Mouse (Mus musculus) midbrain, embryonic 11.5 days (tissue): ENCODE results near the gene Veph1. TPM values are rescaled to one million over a fixed set of nuclear protein-coding genes. Genes with fewer than 3 reads are reported as not detected.

ENCODE experiments used
- ATAC-seq: fragments of 200-750 bp; cut with Nextera tagmentation; 2 replicates; pipeline ENCODE4 v1.8.0; 2017; ENCODE audit warnings: moderate TSS enrichment, moderate library complexity; ENCODE audit not compliant: low FRiP score
- DNase-seq: peaks from one replicate; pipeline ENCODE4 v3.0.0; 2015; ENCODE audit warnings: low spot score; ENCODE audit errors: missing footprints
- H3K27ac ChIP-seq: fragments of 300-500 bp; sonication (generic); 2 replicates; pipeline ENCODE4 v1.5.1; 2014; ENCODE audit warnings: low read depth, low read length
- H3K27me3 ChIP-seq: fragments of 300-500 bp; sonication (generic); 2 replicates; pipeline ENCODE4 v1.6.1; 2014; ENCODE audit warnings: mild to moderate bottlenecking, low read length, moderate library complexity, mixed read lengths; ENCODE audit not compliant: control insufficient read depth, insufficient read depth
- H3K36me3 ChIP-seq: fragments of 300-500 bp; sonication (generic); 2 replicates; pipeline ENCODE4 v1.6.1; 2014; ENCODE audit warnings: mild to moderate bottlenecking, low read length, moderate library complexity, mixed read lengths; ENCODE audit not compliant: control insufficient read depth, insufficient read depth
- H3K4me1 ChIP-seq: fragments of 300-500 bp; sonication (generic); 2 replicates; pipeline ENCODE4 v1.6.1; 2014; ENCODE audit warnings: low read length; ENCODE audit not compliant: control insufficient read depth, insufficient read depth
- H3K4me2 ChIP-seq: fragments of 300-500 bp; sonication (generic); 2 replicates; pipeline ENCODE4 v1.6.1; 2014; ENCODE audit warnings: mild to moderate bottlenecking, moderate library complexity
- H3K4me3 ChIP-seq: fragments of 300-500 bp; sonication (generic); 2 replicates; pipeline ENCODE4 v1.5.1; 2014; ENCODE audit warnings: low read depth, low read length
- H3K9ac ChIP-seq: fragments of 300-500 bp; sonication (generic); 2 replicates; pipeline ENCODE4 v1.6.1; 2014; ENCODE audit warnings: low read length
- H3K9me3 ChIP-seq: fragments of 300-500 bp; sonication (generic); 2 replicates; pipeline ENCODE4 v1.6.1; 2016; ENCODE audit warnings: low read length; ENCODE audit not compliant: control insufficient read depth
- WGBS: fragments of 180-500 bp; shearing (Covaris S2); extraction: QIAGEN DNeasy Blood & Tissue Kit; methylation state at CpG from one replicate; pipeline ENCODE4 v1.1.7; 2014; 5-methylcytosine and 5-hydroxymethylcytosine counted together
- polyA plus RNA-seq: library from polyadenylated mRNA; unstranded; fragments of >200 nt; fragmentation: Nextera tagmentation; extraction: Ambion mirVana; gene quantifications from 2 replicates; pipeline ENCODE4 v1.2.1, GENCODE M21; 2014

The Veph1 gene
- polyA plus RNA-seq, 1 experiment from 2014 or later, result 16.1 TPM

DNA sequence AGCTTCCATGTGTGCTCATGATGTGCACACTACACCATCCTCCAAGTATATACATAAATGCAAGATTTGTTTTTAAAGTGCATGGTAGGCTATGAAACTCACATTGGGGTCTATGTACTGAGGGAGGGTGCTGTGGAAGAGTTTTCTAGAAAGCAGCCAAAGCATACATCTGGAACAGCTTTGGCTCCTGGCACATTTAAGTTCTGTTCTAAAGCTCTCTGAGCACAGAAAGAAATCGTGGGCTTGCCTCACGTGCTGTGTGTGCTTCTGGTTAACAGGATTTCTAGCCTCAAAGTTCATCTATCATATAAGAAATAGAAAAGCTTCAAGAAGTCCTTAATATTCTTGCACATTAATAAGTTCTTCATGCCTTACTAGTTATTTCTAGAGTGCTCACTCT, 204.9 kb downstream of the Veph1 start:
- no peak for ATAC-seq
- no peak overlapping the region for H3K4me3 ChIP-seq
- H3K9ac ChIP-seq, result no peak overlapping the region
- no peak overlapping the region for H3K4me2 ChIP-seq
- DNase-seq, result no peak
- H3K27me3 ChIP-seq, result no peaks in the 10 kb centered on the region
- no peaks in the 10 kb centered on the region for H3K9me3 ChIP-seq
- no peaks in the 10 kb centered on the region for H3K4me1 ChIP-seq
- H3K36me3 ChIP-seq, result no peaks in the 10 kb centered on the region
- 89% methylated on average over 2 of the region's 2 CpGs for WGBS
- H3K27ac ChIP-seq, result no peak overlapping the region

DNA sequence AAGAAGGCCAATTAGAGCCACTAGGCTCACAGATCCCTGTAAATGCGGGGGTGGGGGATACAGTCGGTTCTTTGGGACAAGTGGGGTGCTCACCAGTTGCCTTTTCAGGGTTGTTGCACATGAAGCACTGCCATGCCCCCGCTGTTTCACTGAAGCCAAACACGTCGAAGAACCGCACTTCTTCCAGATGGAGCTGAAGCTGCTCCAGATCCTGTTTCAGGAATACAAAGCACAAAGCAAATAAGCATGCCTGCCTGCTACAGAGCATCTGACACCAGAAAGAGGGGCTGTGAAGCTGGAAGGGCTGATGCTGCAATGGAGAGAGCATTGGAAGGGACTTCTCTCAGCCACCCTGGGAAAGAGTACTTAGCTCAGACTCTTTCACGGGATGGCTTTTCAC, 209.0 kb downstream of the Veph1 start:
- H3K36me3 ChIP-seq, result no peaks in the 10 kb centered on the region
- H3K4me2 ChIP-seq, result no peak overlapping the region
- WGBS, result 79% methylated on average over 7 of the region's 7 CpGs
- no peak overlapping the region for H3K4me3 ChIP-seq
- no peak overlapping the region for H3K27ac ChIP-seq
- H3K9me3 ChIP-seq, result no peaks in the 10 kb centered on the region
- no peak overlapping the region for H3K9ac ChIP-seq
- no peaks in the 10 kb centered on the region for H3K27me3 ChIP-seq
- no peak for ATAC-seq
- no peaks in the 10 kb centered on the region for H3K4me1 ChIP-seq
- no peak for DNase-seq

DNA sequence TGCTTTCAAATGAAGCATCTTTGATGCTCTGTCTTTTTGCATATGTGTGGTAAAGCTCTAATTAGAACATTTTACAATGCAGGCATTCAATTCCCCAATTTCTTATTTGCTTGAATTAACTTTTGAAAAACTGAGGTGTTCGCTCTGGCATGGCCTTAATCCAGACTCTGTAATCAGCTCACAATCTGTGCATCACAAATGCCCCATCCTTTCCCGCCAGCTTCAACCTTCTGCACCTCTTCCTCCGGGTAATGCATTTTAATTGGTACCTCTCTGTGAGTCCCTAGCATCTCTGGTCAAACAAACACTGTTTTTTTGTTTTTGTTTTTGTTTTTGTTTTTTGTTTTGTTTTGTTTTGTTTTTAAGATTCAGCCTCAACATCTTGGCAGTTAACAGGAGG, 212.8 kb downstream of the Veph1 start:
- H3K4me3 ChIP-seq, result no peak overlapping the region
- DNase-seq (no peak), ATAC-seq (no peak)
- WGBS, result 90% methylated on average over 3 of the region's 3 CpGs
- no peaks in the 10 kb centered on the region for H3K4me1 ChIP-seq
- H3K4me2 ChIP-seq, result no peak overlapping the region
- no peak overlapping the region for H3K9ac ChIP-seq
- no peaks in the 10 kb centered on the region for H3K27me3 ChIP-seq
- H3K9me3 ChIP-seq, result no peaks in the 10 kb centered on the region
- H3K36me3 ChIP-seq, result no peaks in the 10 kb centered on the region
- H3K27ac ChIP-seq, result no peak overlapping the region

DNA sequence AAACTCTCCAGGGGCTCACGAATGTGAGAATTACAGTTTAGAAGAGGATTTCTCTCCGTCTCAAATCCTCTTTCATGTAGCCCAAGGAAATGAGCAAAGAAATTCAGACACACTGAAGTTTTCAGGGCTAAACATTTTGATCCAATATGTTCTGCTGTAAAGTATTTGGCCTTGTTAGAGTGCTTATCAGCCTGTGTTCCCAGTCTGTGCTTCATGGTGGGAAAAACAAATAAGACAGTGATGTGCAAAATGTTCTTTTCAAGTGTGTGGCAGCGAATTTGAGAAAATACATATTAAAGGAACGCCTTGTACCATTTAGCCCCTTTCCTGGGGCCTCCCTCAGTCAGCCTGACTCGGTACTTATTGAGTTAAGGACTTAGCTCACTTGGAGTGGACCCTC, 213.2 kb downstream of the Veph1 start:
- Histone ChIP-seq H3K9me3 (no peaks in the 10 kb centered on the region), H3K4me1 (no peaks in the 10 kb centered on the region), H3K4me2 (no peak overlapping the region), H3K27me3 (no peaks in the 10 kb centered on the region), H3K4me3 (no peak overlapping the region), H3K27ac (no peak overlapping the region), H3K9ac (no peak overlapping the region), H3K36me3 (no peaks in the 10 kb centered on the region)
- WGBS, result 77% methylated on average over 5 of the region's 5 CpGs
- ATAC-seq (no peak), DNase-seq (no peak)

DNA sequence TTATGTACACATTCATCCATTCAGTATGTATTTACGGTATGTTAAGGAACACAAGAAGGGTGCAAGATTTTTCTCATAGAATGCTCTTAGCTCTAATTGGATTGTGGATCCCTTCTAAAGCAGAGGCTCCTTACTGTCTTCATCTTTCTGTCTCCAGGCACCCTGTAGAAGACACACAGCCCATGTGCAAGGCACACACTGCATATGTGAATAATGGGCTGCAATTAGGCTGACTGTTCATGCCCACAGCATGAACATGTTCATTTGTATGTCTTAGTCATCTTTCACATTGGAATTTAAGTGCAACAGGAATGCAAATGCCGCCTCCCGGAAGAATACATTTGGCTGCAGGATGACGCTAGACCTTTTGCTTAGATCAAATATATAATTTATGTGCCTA, 213.7 kb downstream of the Veph1 start:
- Histone ChIP-seq H3K9ac (no peak overlapping the region), H3K27me3 (no peaks in the 10 kb centered on the region), H3K36me3 (no peaks in the 10 kb centered on the region), H3K4me1 (no peaks in the 10 kb centered on the region), H3K27ac (no peak overlapping the region), H3K9me3 (no peaks in the 10 kb centered on the region), H3K4me2 (no peak overlapping the region), H3K4me3 (no peak overlapping the region)
- WGBS, result 93% methylated on average over 4 of the region's 4 CpGs
- DNase-seq (no peak), ATAC-seq (no peak)

DNA sequence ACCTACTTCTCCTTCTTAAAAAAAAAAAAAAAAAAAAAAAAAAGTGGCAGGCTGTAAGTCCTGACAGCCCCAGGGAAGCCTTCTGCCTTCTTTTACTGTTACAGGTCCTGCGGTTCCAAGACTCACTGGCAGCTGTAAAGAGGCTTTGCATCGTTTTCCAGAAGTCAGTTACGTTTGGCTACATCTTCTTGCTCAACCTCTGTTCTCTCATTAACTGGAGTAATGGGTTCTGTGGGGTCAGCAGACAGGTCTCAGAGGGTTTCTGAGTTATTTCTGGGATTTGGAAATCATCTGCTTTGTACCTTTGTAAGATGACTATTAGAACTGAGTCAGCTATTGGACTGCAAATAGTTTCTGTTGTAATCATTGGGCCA, 215.3 kb downstream of the Veph1 start:
- Histone ChIP-seq H3K4me3 (no peak overlapping the region), H3K9ac (no peak overlapping the region), H3K4me2 (no peak overlapping the region), H3K36me3 (no peaks in the 10 kb centered on the region), H3K4me1 (no peaks in the 10 kb centered on the region), H3K9me3 (no peaks in the 10 kb centered on the region), H3K27ac (no peak overlapping the region), H3K27me3 (no peaks in the 10 kb centered on the region)
- DNase-seq, result no peak
- no peak for ATAC-seq
- WGBS, result 80% methylated on average over 3 of the region's 3 CpGs

DNA sequence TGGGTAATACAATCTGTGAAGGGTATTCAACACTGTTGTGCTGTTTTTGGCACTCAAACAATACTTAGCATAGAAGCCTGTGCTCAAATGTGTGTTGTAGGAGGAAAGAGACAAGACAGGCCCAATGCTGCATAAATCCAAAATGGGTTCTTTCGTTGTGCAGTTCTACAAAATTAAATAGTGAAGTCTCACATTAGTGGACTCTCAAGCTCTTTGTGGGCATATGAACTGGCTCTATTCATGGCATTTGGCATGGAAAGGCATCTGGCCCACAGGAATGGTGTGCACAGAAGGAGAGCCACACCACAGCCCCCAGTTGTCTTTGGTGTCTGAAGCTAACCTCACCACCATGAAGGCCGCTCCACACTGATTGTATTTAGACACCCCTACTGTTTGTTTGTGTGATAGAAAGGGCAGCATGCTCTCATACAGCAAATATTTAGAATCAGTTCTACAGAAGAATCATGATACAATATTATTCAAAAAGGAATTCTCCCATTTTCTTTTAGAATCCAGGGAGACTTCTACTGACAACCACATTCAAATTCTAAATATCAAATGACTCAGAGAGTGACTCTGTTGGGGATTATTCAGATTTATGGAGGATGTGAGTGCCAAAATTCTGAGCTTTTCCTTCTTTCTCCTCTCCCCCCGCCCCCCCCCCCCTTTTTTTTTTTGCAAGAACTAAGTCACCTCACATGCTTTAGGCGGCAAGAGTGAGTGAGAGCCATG, 215.8 kb downstream of the Veph1 start:
- Histone ChIP-seq H3K27ac (no peak overlapping the region), H3K9me3 (no peaks in the 10 kb centered on the region), H3K27me3 (no peaks in the 10 kb centered on the region), H3K9ac (no peak overlapping the region), H3K4me1 (no peaks in the 10 kb centered on the region), H3K4me2 (no peak overlapping the region), H3K4me3 (no peak overlapping the region), H3K36me3 (no peaks in the 10 kb centered on the region)
- WGBS, result 62% methylated on average over 4 of the region's 4 CpGs
- no peak for ATAC-seq
- DNase-seq, result no peak

DNA sequence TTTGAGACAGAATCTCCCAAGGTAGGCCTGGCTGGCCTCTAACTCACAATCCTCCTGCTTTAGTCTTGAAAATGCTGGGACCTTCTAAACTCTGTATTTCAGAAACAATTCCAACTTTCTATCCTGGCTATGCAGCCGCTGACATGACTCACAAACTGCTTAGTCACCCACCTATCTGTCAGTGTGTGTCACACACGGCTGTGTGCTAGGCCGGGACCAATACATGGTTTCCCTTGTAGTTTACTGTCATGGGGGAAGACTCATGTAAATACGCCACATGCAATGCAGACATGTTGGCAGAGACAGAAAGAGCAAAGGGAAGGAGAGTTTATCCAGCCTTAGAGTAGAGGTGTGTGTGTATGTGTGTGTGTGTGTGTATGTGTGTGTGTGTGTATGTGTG, 216.8 kb downstream of the Veph1 start:
- no peak for ATAC-seq
- 95% methylated on average over 4 of the region's 4 CpGs for WGBS
- Histone ChIP-seq H3K9me3 (no peaks in the 10 kb centered on the region), H3K27ac (no peak overlapping the region), H3K4me1 (no peaks in the 10 kb centered on the region), H3K27me3 (no peaks in the 10 kb centered on the region), H3K4me2 (no peak overlapping the region), H3K36me3 (no peaks in the 10 kb centered on the region), H3K9ac (no peak overlapping the region), H3K4me3 (no peak overlapping the region)
- no peak for DNase-seq

DNA sequence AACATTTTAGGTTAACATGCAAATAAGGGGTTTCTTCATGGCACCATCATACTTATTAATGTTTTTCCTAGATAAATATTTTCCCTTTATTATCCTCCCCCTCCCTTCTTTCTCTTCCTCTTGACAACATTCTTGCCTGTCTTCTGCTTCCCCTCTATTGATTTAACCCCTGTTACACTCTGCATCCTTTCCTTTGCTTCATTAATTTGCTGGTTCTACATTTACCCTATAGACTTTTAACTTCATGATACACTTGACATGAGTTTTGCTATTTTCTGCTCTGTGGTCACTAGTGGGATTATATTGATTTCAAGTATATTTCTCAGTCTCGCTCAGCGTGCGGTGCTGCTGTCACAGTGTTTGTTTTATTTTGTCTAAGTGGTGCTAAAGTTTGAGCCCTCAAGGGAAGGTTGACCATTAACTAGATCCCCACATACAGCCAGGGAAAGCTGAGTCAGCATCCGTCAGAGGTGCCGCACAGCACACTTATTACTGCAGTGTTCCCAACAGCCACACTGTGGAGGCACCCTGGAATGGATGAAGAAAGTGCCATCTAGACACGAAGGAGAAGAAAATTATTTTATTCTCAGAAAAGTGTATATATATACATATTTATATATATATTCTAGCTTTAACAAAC, 217.6 kb downstream of the Veph1 start:
- Histone ChIP-seq H3K27ac (no peak overlapping the region), H3K4me1 (no peaks in the 10 kb centered on the region), H3K36me3 (no peaks in the 10 kb centered on the region), H3K4me3 (no peak overlapping the region), H3K4me2 (no peak overlapping the region), H3K9me3 (no peaks in the 10 kb centered on the region), H3K9ac (no peak overlapping the region), H3K27me3 (no peaks in the 10 kb centered on the region)
- ATAC-seq (no peak), DNase-seq (no peak)
- 81% methylated on average over 6 of the region's 6 CpGs for whole genome bisulfite sequencing
